Mouse (Mus musculus) intestine, postnatal 0 days (tissue): ENCODE measurements at regions not wholly inside any gene's neighbourhood (a gene's known extent, or its start where the extent isn't known, plus 50 kb on each side); places are given as distances from the start of the nearest gene placed in this dataset.
A peak's percentile ranks its signal among the peaks of the same experiment; 100 is the strongest.

Experiments
- ATAC-seq: fragments of 200-750 bp; cut with Nextera tagmentation; 2 replicates; pipeline ENCODE4 v1.8.0; 2017; ENCODE audit warnings: mild to moderate bottlenecking, moderate TSS enrichment, moderate library complexity
- H3K27ac ChIP-seq: fragments of 300-500 bp; sonication (generic); 2 replicates; pipeline ENCODE4 v1.5.1; 2014; ENCODE audit warnings: mild to moderate bottlenecking, low read depth, low read length, moderate library complexity
- H3K27me3 ChIP-seq: fragments of 300-500 bp; sonication (generic); replicated peaks from 2 replicates; pipeline ENCODE4 v1.6.1; 2014; ENCODE audit warnings: low read length, mixed read lengths; ENCODE audit not compliant: control insufficient read depth, insufficient read depth
- H3K36me3 ChIP-seq: fragments of 300-500 bp; sonication (generic); 2 replicates; pipeline ENCODE4 v1.6.1; 2014; ENCODE audit warnings: mild to moderate bottlenecking, moderate library complexity; ENCODE audit not compliant: control insufficient read depth, insufficient read depth
- H3K4me1 ChIP-seq: fragments of 300-500 bp; sonication (generic); replicated peaks from 2 replicates; pipeline ENCODE4 v1.6.1; 2014; ENCODE audit warnings: antibody characterized with exemption, low read length, mixed read lengths; ENCODE audit not compliant: control insufficient read depth, insufficient read depth
- H3K4me2 ChIP-seq: fragments of 300-500 bp; sonication (generic); replicated peaks from 2 replicates; pipeline ENCODE4 v1.6.1; 2014; ENCODE audit warnings: low read depth, mild to moderate bottlenecking, moderate library complexity
- H3K4me3 ChIP-seq: fragments of 300-500 bp; sonication (generic); 2 replicates; pipeline ENCODE4 v1.5.1; 2014; ENCODE audit warnings: low read depth, low read length
- H3K9ac ChIP-seq: fragments of 300-500 bp; sonication (generic); 2 replicates; pipeline ENCODE4 v1.6.1; 2014; ENCODE audit warnings: mild to moderate bottlenecking, low read depth, low read length
- H3K9me3 ChIP-seq: fragments of 300-500 bp; sonication (generic); 2 replicates; pipeline ENCODE4 v1.6.1; 2016; ENCODE audit warnings: mixed run types; ENCODE audit not compliant: control insufficient read depth
- CTCF ChIP-seq: sonication (generic); IDR thresholded peaks from 2 replicates; pipeline ENCODE4 v1.5.1; 2016; ENCODE audit warnings: low read depth, mild to moderate bottlenecking, control low read depth, antibody characterized with exemption, moderate library complexity
- WGBS: fragments of 180-500 bp; shearing (Covaris S2); extraction: QIAGEN DNeasy Blood & Tissue Kit; methylation state at CpG from one replicate; pipeline ENCODE4 v1.1.7; 2014; 5-methylcytosine and 5-hydroxymethylcytosine counted together

DNA sequence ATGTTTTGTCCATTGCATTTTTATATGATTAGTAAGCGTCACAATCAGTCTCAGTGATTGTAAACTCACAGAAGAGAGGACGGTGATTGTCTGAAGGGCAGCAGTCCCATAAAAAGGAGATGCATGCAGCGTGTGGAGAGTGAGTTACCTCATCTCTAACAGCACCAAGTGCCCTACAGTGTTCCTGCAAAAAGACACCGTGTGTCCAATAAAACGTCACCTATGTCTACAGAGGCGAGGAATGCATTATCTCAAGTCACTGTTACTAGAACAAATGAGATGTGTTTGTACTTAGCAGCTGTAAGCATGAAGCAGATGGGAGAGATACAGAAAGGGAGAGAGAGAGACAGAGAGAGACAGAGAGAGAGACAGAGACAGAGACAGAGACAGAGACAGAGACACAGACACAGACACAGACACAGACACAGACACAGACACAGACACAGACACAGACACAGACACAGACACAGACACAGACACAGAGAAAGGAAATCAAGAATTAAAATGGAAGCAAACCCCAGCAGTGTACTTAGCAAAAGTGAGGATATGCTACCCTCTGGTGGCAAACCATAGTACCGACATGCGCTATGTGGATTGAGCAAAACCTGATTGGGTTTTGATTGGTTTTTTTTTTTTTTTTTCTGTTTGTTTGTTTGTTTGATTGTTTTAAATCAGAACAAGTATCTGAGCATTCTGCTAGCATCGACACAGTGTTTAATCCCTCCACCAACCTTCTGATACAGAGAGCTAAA, 352.9 kb downstream of the Phf14 start:
- H3K4me2 ChIP-seq, result no peak overlapping the region
- H3K4me3 ChIP-seq, result no peak overlapping the region
- H3K4me1 ChIP-seq, result no peaks in the 10 kb centered on the region
- no peaks in the 10 kb centered on the region for H3K36me3 ChIP-seq
- no peak overlapping the region for H3K9ac ChIP-seq
- no peak overlapping the region for H3K27ac ChIP-seq
- peak; percentile 79 for TF ChIP-seq CTCF
- H3K27me3 ChIP-seq, result no peaks in the 10 kb centered on the region
- no peaks in the 10 kb centered on the region for H3K9me3 ChIP-seq
- 0 out of 2 replicates have a peak, but pooled peaks have one; percentile 67 for ATAC-seq
- 25% methylated on average over 9 of the region's 9 CpGs for WGBS
